Mouse (Mus musculus) lung, adult 2 months (tissue): Measurements from ENCODE around the gene Apbb2.

Experiments used
- CTCF ChIP-seq: fragments of 200-500 bp; IDR thresholded peaks from 2 replicates; pipeline ENCODE4 v1.5.1; 2011; ENCODE audit warnings: mild to moderate bottlenecking, low read length, control low read depth; ENCODE audit not compliant: insufficient read depth
- POLR2A ChIP-seq: fragments of 200-500 bp; IDR thresholded peaks from 2 replicates; pipeline ENCODE4 v1.6.1; 2011; ENCODE audit warnings: low read depth, mild to moderate bottlenecking, control low read depth, low read length, borderline replicate concordance; ENCODE audit errors: extremely low read depth

GRCm38 (mm10) chr5:66415033-66415697 is 203.4 kb downstream of the Apbb2 start:
- no peak for TF ChIP-seq CTCF
- no peak for TF ChIP-seq POLR2A
